Mouse (Mus musculus) CH12.LX (cell line): ENCODE results near the gene Frat1. TPM values are rescaled to one million over a fixed set of nuclear protein-coding genes. Genes with fewer than 3 reads are reported as not detected.
A peak's percentile ranks its signal among the peaks of the same experiment; 100 is the strongest.

ENCODE experiments used
- DNase-seq: peaks from one replicate; pipeline ENCODE4 v3.0.0-alpha.2; 2013; ENCODE audit errors: extremely low read depth
- H3K27ac ChIP-seq: 2 replicates; pipeline ENCODE4 v1.5.1; 2012; ENCODE audit warnings: low read depth, mild to moderate bottlenecking, control low read depth, moderate library complexity; ENCODE audit not compliant: insufficient read depth
- H3K27me3 ChIP-seq: replicated peaks from 2 replicates; pipeline ENCODE3; 2012; ENCODE audit warnings: inconsistent platforms
- H3K36me3 ChIP-seq, 2 experiments: replicated peaks in 1 of 2; 2 replicates each; pipeline versions ENCODE3 to v1.6.1; 2012; ENCODE audit warnings: inconsistent platforms in 1 of 2, low read length in 1 of 2, mild to moderate bottlenecking in 1 of 2, mixed read lengths in 1 of 2, moderate library complexity in 1 of 2; ENCODE audit not compliant: control insufficient read depth in 1 of 2, insufficient read depth in 1 of 2
- H3K4me1 ChIP-seq, 2 experiments: 2 replicates each; pipeline ENCODE4 v1.6.1; 2012; ENCODE audit warnings: inconsistent platforms in 1 of 2, moderate library complexity in 1 of 2; ENCODE audit not compliant: insufficient read depth in 2 of 2, control insufficient read depth in 1 of 2
- H3K4me2 ChIP-seq: 2 replicates; pipeline ENCODE4 v1.6.1; 2012; ENCODE audit warnings: low read depth, mild to moderate bottlenecking, control low read depth; ENCODE audit not compliant: poor library complexity, insufficient read depth, severe bottlenecking
- H3K4me3 ChIP-seq, 3 experiments: fragments of 150-350 bp in 1 of 3; sonication (generic) in 1 of 3; replicated peaks in 1 of 3; 2 replicates each; pipeline versions ENCODE3 to v1.5.1; 2011 to 2012; ENCODE audit warnings: low read depth in 2 of 3, low read length in 2 of 3, mild to moderate bottlenecking in 2 of 3, moderate library complexity in 2 of 3, control low read depth in 1 of 3, improper control_type of control experiment in 1 of 3, inconsistent platforms in 1 of 3, mixed read lengths in 1 of 3; ENCODE audit not compliant: poor library complexity in 1 of 3
- H3K79me2 ChIP-seq: replicated peaks from 2 replicates; pipeline ENCODE4 v1.6.1; 2012; ENCODE audit warnings: mild to moderate bottlenecking, moderate library complexity; ENCODE audit not compliant: control insufficient read depth, poor library complexity, insufficient read depth, severe bottlenecking; ENCODE audit errors: extremely low read depth
- H3K9ac ChIP-seq: 2 replicates; pipeline ENCODE4 v1.6.1; 2012; ENCODE audit warnings: low read depth, mild to moderate bottlenecking, control low read depth, moderate library complexity; ENCODE audit not compliant: insufficient read depth
- H3K9me3 ChIP-seq: replicated peaks from 2 replicates; pipeline ENCODE3; 2012; ENCODE audit warnings: low read length, inconsistent platforms, mixed read lengths
- CHD1 ChIP-seq: IDR thresholded peaks from 2 replicates; pipeline ENCODE4 v1.6.1; 2012; ENCODE audit warnings: low read depth, low read length, improper control_type of control experiment, inconsistent platforms
- CHD2 ChIP-seq: IDR thresholded peaks from 2 replicates; pipeline ENCODE4 v1.6.1; 2011; ENCODE audit warnings: low read length, improper control_type of control experiment
- CTCF ChIP-seq, 2 experiments: IDR thresholded peaks in 1 of 2; conservative IDR thresholded peaks in 1 of 2; 2 replicates each; pipeline ENCODE4 v1.5.1; 2011 to 2012; ENCODE audit warnings: low read depth in 2 of 2, low read length in 2 of 2, improper control_type of control experiment in 1 of 2, inconsistent platforms in 1 of 2, mild to moderate bottlenecking in 1 of 2, moderate library complexity in 1 of 2
- ELF1 ChIP-seq: IDR thresholded peaks from 2 replicates; pipeline ENCODE4 v1.6.1; 2014; ENCODE audit warnings: low read depth, mild to moderate bottlenecking, inconsistent platforms, low read length, improper control_type of control experiment
- ETS1 ChIP-seq: conservative IDR thresholded peaks from 2 replicates; pipeline ENCODE4 v1.6.1; 2012; ENCODE audit warnings: low read depth, mild to moderate bottlenecking, inconsistent platforms, low read length, improper control_type of control experiment, moderate library complexity
- IRF4 ChIP-seq: IDR thresholded peaks from 2 replicates; pipeline ENCODE4 v1.6.1; 2014; ENCODE audit warnings: low read depth, mild to moderate bottlenecking, inconsistent platforms, low read length, improper control_type of control experiment
- MAX ChIP-seq: IDR thresholded peaks from 2 replicates; pipeline ENCODE4 v1.6.1; 2011; ENCODE audit warnings: low read length, improper control_type of control experiment
- MAZ ChIP-seq: IDR thresholded peaks from 2 replicates; pipeline ENCODE4 v1.6.1; 2012; ENCODE audit warnings: low read depth, mild to moderate bottlenecking, inconsistent platforms, low read length, improper control_type of control experiment, moderate library complexity
- NELFE ChIP-seq: IDR thresholded peaks from 2 replicates; pipeline ENCODE4 v1.6.1; 2011; ENCODE audit warnings: low read depth, low read length, improper control_type of control experiment
- PAX5 ChIP-seq: IDR thresholded peaks from 2 replicates; pipeline ENCODE4 v1.6.1; 2012; ENCODE audit warnings: low read length, inconsistent platforms, mixed read lengths
- POLR2A ChIP-seq: IDR thresholded peaks from 2 replicates; pipeline ENCODE4 v1.6.1; 2011; ENCODE audit warnings: low read depth, mild to moderate bottlenecking, improper control_type of control experiment, low read length
- POLR2AphosphoS2 ChIP-seq: IDR thresholded peaks from 2 replicates; pipeline ENCODE4 v1.6.1; 2011; ENCODE audit warnings: low read depth, low read length, improper control_type of control experiment
- RAD21 ChIP-seq: IDR thresholded peaks from 2 replicates; pipeline ENCODE4 v1.6.1; 2011; ENCODE audit warnings: low read depth, mild to moderate bottlenecking, low read length, improper control_type of control experiment, moderate library complexity
- SIN3A ChIP-seq: IDR thresholded peaks from 2 replicates; pipeline ENCODE4 v1.6.1; 2012; ENCODE audit warnings: low read length, improper control_type of control experiment, inconsistent platforms
- SMC3 ChIP-seq: IDR thresholded peaks from 2 replicates; pipeline ENCODE4 v1.6.1; 2011; ENCODE audit warnings: low read depth, low read length, improper control_type of control experiment
- TBP ChIP-seq: conservative IDR thresholded peaks from 2 replicates; pipeline ENCODE4 v1.6.1; 2011; ENCODE audit warnings: low read depth, low read length, improper control_type of control experiment
- TCF12 ChIP-seq: IDR thresholded peaks from 2 replicates; pipeline ENCODE4 v1.6.1; 2014; ENCODE audit warnings: low read depth, mild to moderate bottlenecking, inconsistent platforms, low read length, improper control_type of control experiment
- UBTF ChIP-seq: IDR thresholded peaks from 2 replicates; pipeline ENCODE4 v1.6.1; 2012; ENCODE audit warnings: low read depth, mild to moderate bottlenecking, inconsistent platforms, low read length, improper control_type of control experiment, moderate library complexity
- USF1 ChIP-seq: IDR thresholded peaks from 2 replicates; pipeline ENCODE4 v1.6.1; 2014; ENCODE audit warnings: low read depth, mild to moderate bottlenecking, inconsistent platforms, low read length, improper control_type of control experiment
- USF2 ChIP-seq: conservative IDR thresholded peaks from 2 replicates; pipeline ENCODE4 v1.6.1; 2011; ENCODE audit warnings: low read depth, low read length, improper control_type of control experiment
- ZKSCAN1 ChIP-seq: IDR thresholded peaks from 2 replicates; pipeline ENCODE4 v1.6.1; 2012; ENCODE audit warnings: low read depth, inconsistent platforms, low read length, improper control_type of control experiment, borderline replicate concordance
- ZMIZ1 ChIP-seq: IDR thresholded peaks from 2 replicates; pipeline ENCODE4 v1.6.1; 2012; ENCODE audit warnings: low read depth, mild to moderate bottlenecking, inconsistent platforms, low read length, improper control_type of control experiment
- dilution Hi-C: fragments of 300-500 bp; cut with MboI; formaldehyde crosslinking; loops from 2 replicates; pipeline ENCODE4 v1.14.3; 2020; ENCODE audit warnings: low sequenced_read_pairs; ENCODE audit not compliant: extremely low pct_unique_long_range_greater_than_20kb, extremely low pct_ligation_motif_present
- in situ Hi-C: fragments of 300-500 bp; cut with MboI; formaldehyde crosslinking; loops from 3 replicates; pipeline ENCODE4 v1.14.3; 2019; ENCODE audit warnings: low sequenced_read_pairs, low pct_ligation_motif_present, low pct_unique_long_range_greater_than_20kb, mixed read lengths
- polyA plus RNA-seq: library from polyadenylated mRNA; unstranded; fragments of >175 nt; gene quantifications from 2 replicates; pipeline ENCODE4 v1.2.1, GENCODE M21; 2012; ENCODE audit warnings: low read depth; ENCODE audit not compliant: insufficient read length
- total RNA-seq, 2 experiments: library from RNA; depleted of rRNA; stranded (reverse); fragments of 300-350 nt in 1 of 2; fragments of >200 nt in 1 of 2; gene quantifications; 2 replicates each; pipeline ENCODE4 v1.2.3; 2012 to 2014

Frat1 gene
- total and polyA plus RNA-seq, 3 experiments, result 0.64 to 2.0 (median 0.70) TPM

DNA sequence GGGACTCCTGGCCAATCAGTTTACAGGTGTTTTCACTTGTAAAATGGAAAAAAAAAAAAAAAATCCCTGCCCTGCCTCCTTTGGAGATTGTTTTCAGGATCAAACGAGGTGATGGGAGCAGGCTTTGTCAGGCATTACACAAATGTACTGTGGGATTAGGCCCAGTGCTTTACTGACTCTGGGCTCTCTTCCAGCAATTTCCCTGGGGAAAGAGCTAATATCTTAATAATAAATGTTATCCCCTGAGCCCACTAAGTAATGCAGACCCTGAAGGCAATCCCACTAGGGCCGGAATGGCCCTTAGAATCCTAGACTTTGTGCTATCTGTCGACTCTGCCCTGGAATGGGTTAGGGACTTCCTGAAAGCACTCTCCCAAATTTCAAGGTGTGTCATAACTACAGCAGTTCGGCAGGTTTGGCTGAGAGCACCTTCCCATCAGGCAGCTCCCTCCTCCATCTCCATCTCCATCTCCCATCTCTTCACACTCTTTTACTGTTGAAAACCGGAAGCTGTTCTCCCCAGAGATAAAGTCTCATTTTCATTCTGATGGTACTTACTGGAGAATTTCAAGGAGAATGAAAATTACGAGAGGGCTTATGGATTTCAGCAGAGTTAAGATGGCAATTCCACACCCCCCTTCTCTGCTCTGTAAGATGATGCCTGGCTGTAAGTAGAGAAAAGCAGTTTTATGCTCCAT lies 20.4 kb downstream of the Frat1 start:
- DNase-seq, result no peak
- H3K36me3 ChIP-seq, result no peaks in the 10 kb centered on the region
- H3K9me3 ChIP-seq, result peaks cover 10% of the 10 kb centered on the region
- TF ChIP-seq SIN3A, result no peak
- TF ChIP-seq USF2, result no peak
- TF ChIP-seq ELF1, result no peak
- no peak for TF ChIP-seq MAX
- TF ChIP-seq PAX5, result no peak
- TF ChIP-seq ZKSCAN1, result no peak
- no peak for TF ChIP-seq POLR2AphosphoS2
- no peak for TF ChIP-seq USF1
- TF ChIP-seq ETS1, result no peak
- no peak for TF ChIP-seq CHD1
- TF ChIP-seq TBP, result no peak
- TF ChIP-seq POLR2A, result no peak
- TF ChIP-seq CTCF (conservative IDR thresholded peaks at IDR 0.05 in 1 of 2, IDR thresholded peaks at IDR 0.05 in 1 of 2; ENCODE audit: low read depth in 2 of 2, low read length in 2 of 2), result no peak
- TF ChIP-seq MAZ, result no peak
- no peak for TF ChIP-seq NELFE
- no peak for TF ChIP-seq IRF4
- TF ChIP-seq TCF12, result no peak
- TF ChIP-seq UBTF, result no peak
- TF ChIP-seq CHD2, result no peak
- no peak for TF ChIP-seq ZMIZ1
- H3K27ac ChIP-seq, result no peak overlapping the region
- H3K4me3 ChIP-seq, result no peak overlapping the region
- H3K4me2 ChIP-seq, result no peak overlapping the region
- H3K79me2 ChIP-seq, result no peaks in the 10 kb centered on the region
- in situ Hi-C loops (no loop called here), dilution Hi-C loops (no loop called here)
- H3K4me1 ChIP-seq, result peaks cover 0 to 14% of the 10 kb centered on the region in 2 experiments; a peak in 2 of 4 replicates
- H3K9ac ChIP-seq, result no peak overlapping the region
- peaks cover 17% of the 10 kb centered on the region for H3K27me3 ChIP-seq

DNA sequence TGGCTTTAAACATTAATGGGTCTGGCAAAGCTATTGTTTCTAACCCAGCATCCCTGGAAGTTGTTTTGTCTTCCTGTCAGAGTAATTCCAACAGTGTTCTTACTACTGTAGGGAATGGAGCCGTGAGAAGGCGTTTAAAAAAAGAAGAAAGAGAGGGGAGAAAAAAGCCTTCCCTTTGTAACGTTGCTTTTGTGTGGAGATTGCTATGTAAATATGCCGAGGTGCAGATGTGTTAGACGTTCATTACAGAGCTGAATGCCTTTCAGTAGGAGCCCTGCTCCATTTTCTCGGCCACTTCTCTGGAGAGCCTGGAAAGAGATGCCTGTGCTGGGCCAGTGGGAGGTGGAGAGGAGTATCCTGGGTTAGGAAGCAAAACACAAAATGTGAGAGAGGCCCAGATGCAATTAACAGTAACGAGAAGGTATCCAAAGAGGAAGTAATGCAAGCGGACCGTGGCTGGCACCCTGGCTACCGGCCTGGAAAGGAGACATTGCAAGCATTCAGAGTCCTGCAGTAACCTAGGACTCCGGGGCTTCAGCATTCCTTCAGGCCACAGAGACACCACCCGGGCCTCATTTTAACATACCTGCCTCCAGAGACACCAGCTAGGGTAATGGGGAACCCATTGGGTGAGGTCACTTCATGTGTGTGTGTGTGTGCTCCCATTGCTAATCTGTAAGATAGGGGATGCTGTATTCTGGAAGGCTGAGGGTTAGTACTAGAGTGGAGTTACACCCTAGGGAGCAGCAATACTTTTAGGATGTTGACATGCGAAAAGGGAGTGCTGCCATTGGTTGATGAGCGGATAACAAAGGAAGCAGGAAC lies 21.2 kb downstream of the Frat1 start:
- Histone ChIP-seq H3K9ac (no peak overlapping the region), H3K9me3 (peaks cover 10% of the 10 kb centered on the region), H3K27me3 (peaks cover 15% of the 10 kb centered on the region), H3K79me2 (no peaks in the 10 kb centered on the region), H3K36me3 (no peaks in the 10 kb centered on the region), H3K4me1 (peaks cover 0 to 14% of the 10 kb centered on the region in 2 experiments; a peak in 2 of 4 replicates), H3K4me3 (no peak overlapping the region), H3K27ac (no peak overlapping the region), H3K4me2 (peak overlapping the region; percentile 78)
- TF ChIP-seq RAD21 (no peak), SMC3 (no peak)
- in situ Hi-C loops, result no loop called here
- dilution Hi-C loops, result no loop called here
- DNase-seq, result no peak
